Mouse (Mus musculus): ENCODE data around the gene Arfgap3. TPM values are rescaled to one million over a fixed set of nuclear protein-coding genes. Genes with fewer than 3 reads are reported as not detected.

The Arfgap3 gene
- 48.1 and 56.8 TPM in 2 replicates for polyA plus RNA-seq (2012; rRNA removed; ENCODE audit: low replicate concordance)

DNA sequence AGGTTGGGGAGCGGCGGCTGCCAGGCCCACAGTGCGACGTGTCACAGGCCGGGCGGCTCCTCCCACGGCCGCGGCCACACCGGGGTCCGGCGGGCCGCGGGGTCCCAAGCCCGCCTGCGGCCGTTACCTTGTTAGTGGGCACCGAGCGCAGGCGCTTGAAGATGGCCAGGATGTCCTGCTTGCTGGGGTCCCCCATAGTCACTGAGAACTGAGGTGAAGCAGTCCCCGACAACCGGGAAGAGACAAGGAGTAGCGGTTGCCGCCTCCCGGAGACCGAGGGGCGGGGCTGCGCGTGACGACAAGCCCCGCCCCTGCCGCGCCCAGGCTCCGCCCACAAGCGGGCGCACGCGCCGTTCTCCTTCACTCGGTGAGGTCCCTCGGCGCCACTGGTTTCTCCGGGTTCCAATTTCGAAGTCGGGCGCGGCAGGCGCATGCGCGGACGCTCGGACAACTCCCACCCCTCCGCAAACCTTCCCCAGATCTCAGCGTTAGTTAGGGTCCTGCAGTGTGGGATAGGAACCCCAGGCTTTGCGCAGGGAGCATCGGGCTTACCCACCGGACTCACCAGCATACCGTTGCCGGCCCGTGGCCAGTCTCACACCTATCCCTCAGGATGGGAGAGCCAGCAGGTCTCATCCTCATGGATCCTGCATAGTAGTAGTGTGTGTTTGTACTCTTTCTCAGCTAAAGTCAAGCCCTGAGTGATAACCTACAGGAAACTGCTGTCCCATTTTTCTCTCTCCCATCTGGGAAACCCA, at the start of gene Arfgap3:
TSS of gene Arfgap3 (minus strand) at position 294 of the 758 bp plus-strand sequence.

DNA sequence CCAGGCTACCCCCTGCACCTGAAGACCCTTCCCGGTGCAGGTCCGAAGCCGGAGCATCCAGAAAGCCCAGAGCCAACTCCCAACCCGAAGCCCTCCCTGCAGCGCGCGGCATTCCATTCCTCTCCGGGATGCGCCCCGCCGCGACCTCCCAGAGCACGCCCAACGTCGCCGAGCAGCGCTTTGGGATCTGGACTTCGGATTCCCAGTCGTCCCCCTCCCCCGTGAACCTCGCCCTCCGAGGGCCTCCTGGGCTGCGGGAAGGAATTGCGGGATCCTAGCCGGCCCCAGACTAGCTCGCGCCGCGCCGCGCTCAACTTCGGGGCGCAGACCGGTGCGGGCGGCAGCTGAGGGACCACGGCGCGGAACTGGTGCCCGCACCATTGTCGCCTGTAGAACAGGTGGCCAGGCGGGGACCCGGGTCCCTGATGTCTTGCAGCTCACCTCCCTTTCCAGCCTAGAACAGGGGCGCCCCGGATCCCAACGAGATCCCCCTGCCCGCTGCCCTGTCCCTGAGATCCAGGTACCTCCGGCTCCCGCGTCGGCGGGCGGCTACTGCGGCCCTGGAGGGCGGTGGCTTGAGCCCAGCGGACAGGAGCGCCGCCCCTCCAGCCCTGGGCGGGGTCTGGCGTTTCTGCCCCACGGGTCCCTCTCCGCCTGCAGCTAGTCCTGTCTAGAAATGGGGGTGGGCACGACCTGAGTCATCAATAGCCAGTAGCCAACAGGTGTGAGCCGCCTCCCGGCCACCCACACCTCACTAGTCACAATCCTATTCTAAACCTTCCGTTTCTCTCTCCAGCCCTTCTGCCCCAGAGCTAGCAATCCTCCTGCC, 98.7 kb downstream of the Arfgap3 start, which contains the start of gene A4galt:
TSS of gene A4galt (minus strand) at position 599 of the 829 bp plus-strand sequence.

Other genes starting within 250 kb of the Arfgap3 start
- 86.9 and 155 TPM in 2 replicates for gene Rrp7a, start 227.4 kb downstream of the Arfgap3 start, polyA plus RNA-seq (2012; rRNA removed; ENCODE audit: low replicate concordance)
- gene Poldip3, start 200.9 kb downstream of the Arfgap3 start, polyA plus RNA-seq (2012; rRNA removed; ENCODE audit: low replicate concordance), result 54.5 and 96.4 TPM in 2 replicates
- 299 and 374 TPM in 2 replicates for gene Cyb5r3, start 177.7 kb downstream of the Arfgap3 start, polyA plus RNA-seq (2012; rRNA removed; ENCODE audit: low replicate concordance)
- gene A4galt, start 98.5 kb downstream of the Arfgap3 start, polyA plus RNA-seq (2012; rRNA removed; ENCODE audit: low replicate concordance), result 33.5 and 133 TPM in 2 replicates
- 49.1 and 51.0 TPM in 2 replicates for gene Pacsin2, start 114.4 kb upstream of the Arfgap3 start, polyA plus RNA-seq (2012; rRNA removed; ENCODE audit: low replicate concordance)
- 13.9 and 15.6 TPM in 2 replicates for gene Ttll1, start 160.6 kb upstream of the Arfgap3 start, polyA plus RNA-seq (2012; rRNA removed; ENCODE audit: low replicate concordance)
- 13.4 and 20.7 TPM in 2 replicates for gene Bik, start 176.6 kb upstream of the Arfgap3 start, polyA plus RNA-seq (2012; rRNA removed; ENCODE audit: low replicate concordance)
- 588 and 1,237 TPM in 2 replicates for gene Tspo, start 213.3 kb upstream of the Arfgap3 start, polyA plus RNA-seq (2012; rRNA removed; ENCODE audit: low replicate concordance)
- gene Mcat, start 213.5 kb upstream of the Arfgap3 start, polyA plus RNA-seq (2012; rRNA removed; ENCODE audit: low replicate concordance), result 37.8 and 38.9 TPM in 2 replicates
- 20.4 and 40.5 TPM in 2 replicates for gene Ttll12, start 244.9 kb upstream of the Arfgap3 start, polyA plus RNA-seq (2012; rRNA removed; ENCODE audit: low replicate concordance)